Mouse (Mus musculus): ENCODE measurements around the gene Tspan5. TPM values are rescaled to one million over a fixed set of nuclear protein-coding genes. Genes with fewer than 3 reads are reported as not detected.

The Tspan5 gene
- polyA plus RNA-seq, 1 experiment from 2014 or later: 15.0 TPM

- H3K36me3 ChIP-seq: no peaks in the 10 kb centered on the region
- H3K27me3 ChIP-seq (ENCODE audit: insufficient read depth, poor library complexity, severe bottlenecking): no peaks in the 10 kb centered on the region
- 0 out of 2 replicates have a peak overlapping the region, but pooled peaks have one; percentile 11 for H3K27ac ChIP-seq
- DNase-seq (ENCODE audit: low spot score): no peak
- H3K4me1 ChIP-seq: peaks cover 25% of the 10 kb centered on the region
- 92% methylated on average over 8 of the region's 8 CpGs for WGBS
- no peaks in the 10 kb centered on the region for H3K9me3 ChIP-seq
- no peak overlapping the region for H3K4me3 ChIP-seq
These were observed 67.5 kb downstream of the Tspan5 start for GRCm38 (mm10) chr3:138809509-138809908.

- no peaks in the 10 kb centered on the region for H3K27me3 ChIP-seq (ENCODE audit: insufficient read depth, poor library complexity, severe bottlenecking)
- no peak overlapping the region for H3K27ac ChIP-seq
- no peaks in the 10 kb centered on the region for H3K36me3 ChIP-seq
- no peak for DNase-seq (ENCODE audit: low spot score)
- H3K4me1 ChIP-seq: peaks cover 41% of the 10 kb centered on the region
- no peaks in the 10 kb centered on the region for H3K9me3 ChIP-seq
- 30% methylated on average over 3 of the region's 3 CpGs for WGBS
- no peak overlapping the region for H3K4me3 ChIP-seq
These were observed 70.6 kb downstream of the Tspan5 start for GRCm38 (mm10) chr3:138812565-138812964.

- Histone ChIP-seq H3K4me1 (peaks cover 39% of the 10 kb centered on the region), H3K36me3 (no peaks in the 10 kb centered on the region), H3K27me3 (ENCODE audit: insufficient read depth, poor library complexity, severe bottlenecking) (no peaks in the 10 kb centered on the region), H3K9me3 (no peaks in the 10 kb centered on the region), H3K27ac (no peak overlapping the region), H3K4me3 (no peak overlapping the region)
- 76% methylated on average over 13 of the region's 13 CpGs for WGBS
- no peak for DNase-seq (ENCODE audit: low spot score)
These were observed 71.3 kb downstream of the Tspan5 start for GRCm38 (mm10) chr3:138813139-138813810.

GRCm38 (mm10) chr3:138814457-138814856 is 72.5 kb downstream of the Tspan5 start:
- no peak overlapping the region for H3K4me3 ChIP-seq
- no peak overlapping the region for H3K27ac ChIP-seq
- no peaks in the 10 kb centered on the region for H3K9me3 ChIP-seq
- H3K27me3 ChIP-seq (ENCODE audit: insufficient read depth, poor library complexity, severe bottlenecking): no peaks in the 10 kb centered on the region
- DNase-seq (ENCODE audit: low spot score): no peak
- H3K4me1 ChIP-seq: peaks cover 38% of the 10 kb centered on the region
- 64% methylated on average over 5 of the region's 5 CpGs for WGBS
- H3K36me3 ChIP-seq: no peaks in the 10 kb centered on the region

- Histone ChIP-seq H3K36me3 (no peaks in the 10 kb centered on the region), H3K9me3 (no peaks in the 10 kb centered on the region), H3K27me3 (ENCODE audit: insufficient read depth, poor library complexity, severe bottlenecking) (no peaks in the 10 kb centered on the region), H3K27ac (no peak overlapping the region), H3K4me1 (peaks cover 32% of the 10 kb centered on the region), H3K4me3 (no peak overlapping the region)
- 88% methylated on average over 7 of the region's 7 CpGs for WGBS
- no peak for DNase-seq (ENCODE audit: low spot score)
These were observed 73.3 kb downstream of the Tspan5 start for GRCm38 (mm10) chr3:138815127-138815837.

- Histone ChIP-seq H3K27me3 (ENCODE audit: insufficient read depth, poor library complexity, severe bottlenecking) (no peaks in the 10 kb centered on the region), H3K27ac (no peak overlapping the region), H3K4me1 (peaks cover 39% of the 10 kb centered on the region), H3K36me3 (no peaks in the 10 kb centered on the region), H3K4me3 (no peak overlapping the region), H3K9me3 (no peaks in the 10 kb centered on the region)
- WGBS: 55% methylated on average over 5 of the region's 5 CpGs
- DNase-seq (ENCODE audit: low spot score): no peak
These were observed 75.1 kb downstream of the Tspan5 start for GRCm38 (mm10) chr3:138816888-138817656.

- H3K27me3 ChIP-seq (ENCODE audit: insufficient read depth, poor library complexity, severe bottlenecking): no peaks in the 10 kb centered on the region
- H3K9me3 ChIP-seq: no peaks in the 10 kb centered on the region
- no peak for DNase-seq (ENCODE audit: low spot score)
- peaks cover 35% of the 10 kb centered on the region for H3K4me1 ChIP-seq
- no peaks in the 10 kb centered on the region for H3K36me3 ChIP-seq
- H3K4me3 ChIP-seq: no peak overlapping the region
- 83% methylated on average over 6 of the region's 6 CpGs for WGBS
- no peak overlapping the region for H3K27ac ChIP-seq
These were observed 77.9 kb downstream of the Tspan5 start for GRCm38 (mm10) chr3:138819862-138820261.

GRCm38 (mm10) chr3:138820296-138820695 is 78.3 kb downstream of the Tspan5 start:
- peaks cover 35% of the 10 kb centered on the region for H3K4me1 ChIP-seq
- H3K4me3 ChIP-seq: no peak overlapping the region
- no peaks in the 10 kb centered on the region for H3K36me3 ChIP-seq
- no peak for DNase-seq (ENCODE audit: low spot score)
- H3K27ac ChIP-seq: no peak overlapping the region
- no peaks in the 10 kb centered on the region for H3K9me3 ChIP-seq
- WGBS: 72% methylated on average over 5 of the region's 5 CpGs
- no peaks in the 10 kb centered on the region for H3K27me3 ChIP-seq (ENCODE audit: insufficient read depth, poor library complexity, severe bottlenecking)

- Histone ChIP-seq H3K4me1 (peaks cover 35% of the 10 kb centered on the region), H3K36me3 (no peaks in the 10 kb centered on the region), H3K4me3 (no peak overlapping the region), H3K27ac (peak overlapping the region; percentile 37), H3K9me3 (no peaks in the 10 kb centered on the region), H3K27me3 (ENCODE audit: insufficient read depth, poor library complexity, severe bottlenecking) (no peaks in the 10 kb centered on the region)
- DNase-seq (ENCODE audit: low spot score): no peak
- WGBS: 36% methylated on average over 5 of the region's 5 CpGs
These were observed 80.0 kb downstream of the Tspan5 start for GRCm38 (mm10) chr3:138821886-138822445.

- DNase-seq (ENCODE audit: low spot score): no peak
- H3K36me3 ChIP-seq: no peaks in the 10 kb centered on the region
- peaks cover 29% of the 10 kb centered on the region for H3K4me1 ChIP-seq
- H3K27ac ChIP-seq: no peak overlapping the region
- no peaks in the 10 kb centered on the region for H3K27me3 ChIP-seq (ENCODE audit: insufficient read depth, poor library complexity, severe bottlenecking)
- 84% methylated on average over 9 of the region's 9 CpGs for WGBS
- no peak overlapping the region for H3K4me3 ChIP-seq
- H3K9me3 ChIP-seq: no peaks in the 10 kb centered on the region
These were observed 81.9 kb downstream of the Tspan5 start for GRCm38 (mm10) chr3:138823857-138824256.

- Histone ChIP-seq H3K36me3 (no peaks in the 10 kb centered on the region), H3K27ac (no peak overlapping the region), H3K27me3 (ENCODE audit: insufficient read depth, poor library complexity, severe bottlenecking) (no peaks in the 10 kb centered on the region), H3K4me1 (peaks cover 26% of the 10 kb centered on the region), H3K9me3 (no peaks in the 10 kb centered on the region), H3K4me3 (no peak overlapping the region)
- 50% methylated on average over 6 of the region's 6 CpGs for WGBS
- no peak for DNase-seq (ENCODE audit: low spot score)
These were observed 83.3 kb downstream of the Tspan5 start for GRCm38 (mm10) chr3:138825296-138825695.

GRCm38 (mm10) chr3:138826243-138826800 is 84.3 kb downstream of the Tspan5 start:
- Histone ChIP-seq H3K27me3 (ENCODE audit: insufficient read depth, poor library complexity, severe bottlenecking) (no peaks in the 10 kb centered on the region), H3K9me3 (no peaks in the 10 kb centered on the region), H3K27ac (no peak overlapping the region), H3K4me1 (peaks cover 26% of the 10 kb centered on the region), H3K4me3 (no peak overlapping the region), H3K36me3 (no peaks in the 10 kb centered on the region)
- DNase-seq (ENCODE audit: low spot score): no peak
- WGBS: 72% methylated on average over 8 of the region's 8 CpGs

All from heart, embryonic 10.5 days (tissue).